Mouse (Mus musculus) hindbrain, embryonic 15.5 days (tissue): Measurements from ENCODE around the gene Fam83e. TPM values are rescaled to one million over a fixed set of nuclear protein-coding genes. Genes with fewer than 3 reads are reported as not detected.

Experiments used
- ATAC-seq: fragments of 200-750 bp; cut with Nextera tagmentation; 2 replicates; pipeline ENCODE4 v1.8.0; 2017; ENCODE audit warnings: low read depth, moderate number of reproducible peaks, moderate TSS enrichment; ENCODE audit not compliant: low FRiP score
- H3K27ac ChIP-seq: fragments of 300-500 bp; sonication (generic); replicated peaks from 2 replicates; pipeline ENCODE4 v1.5.1; 2015; ENCODE audit warnings: mild to moderate bottlenecking, inconsistent platforms
- H3K27me3 ChIP-seq: fragments of 300-500 bp; sonication (generic); 2 replicates; pipeline ENCODE4 v1.6.1; 2015; ENCODE audit warnings: control low read depth, inconsistent platforms
- H3K36me3 ChIP-seq: fragments of 300-500 bp; sonication (generic); 2 replicates; pipeline ENCODE4 v1.6.1; 2015; ENCODE audit warnings: control low read depth, inconsistent platforms
- H3K4me1 ChIP-seq: fragments of 300-500 bp; sonication (generic); replicated peaks from 2 replicates; pipeline ENCODE4 v1.6.1; 2015; ENCODE audit warnings: control low read depth, inconsistent platforms
- H3K4me2 ChIP-seq: fragments of 300-500 bp; sonication (generic); 2 replicates; pipeline ENCODE4 v1.6.1; 2015; ENCODE audit warnings: moderate library complexity, mild to moderate bottlenecking, inconsistent platforms
- H3K4me3 ChIP-seq: fragments of 300-500 bp; sonication (generic); 2 replicates; pipeline ENCODE4 v1.5.1; 2015; ENCODE audit warnings: mild to moderate bottlenecking, inconsistent platforms
- H3K9ac ChIP-seq: fragments of 300-500 bp; sonication (generic); 2 replicates; pipeline ENCODE4 v1.6.1; 2015; ENCODE audit warnings: inconsistent platforms
- H3K9me3 ChIP-seq: fragments of 300-500 bp; sonication (generic); 2 replicates; pipeline ENCODE4 v1.6.1; 2016; ENCODE audit warnings: control low read depth, inconsistent platforms
- WGBS: fragments of 180-500 bp; shearing (Covaris S2); methylation state at CpG from one replicate; pipeline ENCODE4 v1.1.7; 2015; 5-methylcytosine and 5-hydroxymethylcytosine counted together
- polyA plus RNA-seq: library from polyadenylated mRNA; unstranded; fragments of >200 nt; fragmentation: Nextera tagmentation; extraction: Ambion mirVana; gene quantifications from 2 replicates; pipeline ENCODE4 v1.2.1, GENCODE M21; 2015

The Fam83e gene
- polyA plus RNA-seq, 1 experiment from 2014 or later, result 0.57 TPM

DNA sequence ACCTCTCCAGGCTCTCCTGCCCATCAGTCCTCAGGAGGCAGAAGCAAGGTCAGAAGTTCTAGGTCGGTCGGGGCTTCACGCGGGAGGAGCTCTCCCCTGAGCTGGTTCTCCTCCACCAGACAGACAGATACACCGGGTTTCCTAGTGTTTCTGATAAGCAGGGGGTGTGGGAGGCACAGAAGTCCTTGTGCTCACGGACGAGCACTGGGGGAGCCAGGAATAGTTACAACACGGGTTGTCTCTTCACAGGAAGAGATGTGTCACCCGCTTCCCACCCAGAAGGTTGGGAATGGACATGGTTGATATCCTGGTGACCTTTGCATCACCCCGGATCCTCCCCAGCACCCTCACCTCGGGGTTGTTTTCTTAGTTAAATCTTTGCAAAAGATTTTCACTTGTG is 31.2 kb upstream of the Fam83e start:
- no peak overlapping the region for H3K27ac ChIP-seq
- H3K4me1 ChIP-seq, result peaks cover 5% of the 10 kb centered on the region; the same call in 1 of the 2 replicates
- ATAC-seq, result no peak
- H3K4me2 ChIP-seq, result no peak overlapping the region
- no peaks in the 10 kb centered on the region for H3K36me3 ChIP-seq
- no peaks in the 10 kb centered on the region for H3K27me3 ChIP-seq
- H3K9ac ChIP-seq, result no peak overlapping the region
- WGBS, result 82% methylated on average over 11 of the region's 11 CpGs
- no peaks in the 10 kb centered on the region for H3K9me3 ChIP-seq
- H3K4me3 ChIP-seq, result no peak overlapping the region

GRCm38 (mm10) chr7:45692364-45692763 is 28.6 kb upstream of the Fam83e start:
- H3K4me1 ChIP-seq, result no peaks in the 10 kb centered on the region
- no peak overlapping the region for H3K27ac ChIP-seq
- no peak overlapping the region for H3K4me2 ChIP-seq
- H3K4me3 ChIP-seq, result no peak overlapping the region
- H3K27me3 ChIP-seq, result no peaks in the 10 kb centered on the region
- H3K9me3 ChIP-seq, result no peaks in the 10 kb centered on the region
- no peak overlapping the region for H3K9ac ChIP-seq
- H3K36me3 ChIP-seq, result no peaks in the 10 kb centered on the region
- ATAC-seq, result no peak
- 83% methylated on average over 2 of the region's 2 CpGs for WGBS

- no peak within 1 kb of the TSS for H3K27ac ChIP-seq
- no peaks in the 10 kb centered on the region for H3K36me3 ChIP-seq
- no peaks in the 10 kb centered on the region for H3K9me3 ChIP-seq
- peaks cover under 1% of the 10 kb centered on the region; the same call in 1 of the 2 replicates for H3K4me1 ChIP-seq
- H3K4me2 ChIP-seq, result no peak within 1 kb of the TSS
- no peaks in the 10 kb centered on the region for H3K27me3 ChIP-seq
- 89% methylated on average over 50 of the region's 50 CpGs for WGBS
- H3K4me3 ChIP-seq, result no peak within 1 kb of the TSS
- H3K9ac ChIP-seq, result no peak within 1 kb of the TSS
- no peak for ATAC-seq
Observed at GRCm38 (mm10) chr7:45693921-45694591, 27.0 kb upstream of the Fam83e start, which contains the start of gene Sec1. TSS of gene Sec1 (minus strand) at chr7:45694402.

- H3K9ac ChIP-seq, result no peak overlapping the region
- no peak overlapping the region for H3K4me3 ChIP-seq
- no peaks in the 10 kb centered on the region for H3K9me3 ChIP-seq
- no peaks in the 10 kb centered on the region for H3K27me3 ChIP-seq
- no peak overlapping the region for H3K4me2 ChIP-seq
- no peaks in the 10 kb centered on the region for H3K36me3 ChIP-seq
- no peak overlapping the region for H3K27ac ChIP-seq
- H3K4me1 ChIP-seq, result peaks cover 10% of the 10 kb centered on the region
- ATAC-seq, result no peak
- WGBS, result 17% methylated on average over 6 of the region's 6 CpGs
Observed at GRCm38 (mm10) chr7:45695098-45695497, 25.9 kb upstream of the Fam83e start.

GRCm38 (mm10) chr7:45697894-45698293 is 23.1 kb upstream of the Fam83e start:
- Histone ChIP-seq H3K4me3 (no peak overlapping the region), H3K36me3 (no peaks in the 10 kb centered on the region), H3K9me3 (no peaks in the 10 kb centered on the region), H3K9ac (no peak overlapping the region), H3K27ac (no peak overlapping the region), H3K4me2 (no peak overlapping the region), H3K4me1 (peaks cover 32% of the 10 kb centered on the region), H3K27me3 (no peaks in the 10 kb centered on the region)
- no peak for ATAC-seq
- WGBS, result 80% methylated on average over 7 of the region's 7 CpGs

DNA sequence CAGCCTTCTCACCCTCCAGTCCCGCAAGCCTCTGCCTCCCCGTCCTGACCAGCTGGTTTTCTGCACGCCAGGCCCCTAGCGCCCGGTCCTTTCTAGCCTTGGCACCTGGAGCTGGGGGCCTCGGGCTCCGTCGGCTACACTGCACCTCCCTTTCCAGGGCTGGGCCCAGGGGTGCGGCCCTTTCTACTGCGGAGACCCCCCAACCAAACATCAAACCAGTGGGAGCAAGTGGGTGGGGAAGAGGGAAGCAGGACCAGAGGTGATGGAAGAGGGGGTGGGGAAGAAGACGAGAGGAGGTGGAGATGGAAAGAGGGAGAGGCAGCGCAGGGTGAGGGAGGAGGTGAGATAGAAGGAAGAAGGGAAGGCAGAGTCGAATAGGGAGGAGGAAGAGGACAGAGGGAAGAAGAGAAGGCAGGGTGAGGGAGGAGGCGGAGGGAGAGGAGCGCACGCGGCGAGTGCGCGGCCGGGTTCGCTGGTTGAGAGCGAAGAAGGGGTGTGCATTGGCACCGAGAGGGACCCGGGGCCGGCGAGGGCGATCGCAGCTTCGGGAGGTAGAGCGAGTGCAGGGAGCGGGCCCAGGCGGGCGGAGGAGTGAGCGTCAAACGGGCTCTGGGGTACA is 21.4 kb upstream of the Fam83e start, which contains the start of gene Car11:
TSS of gene Car11 (plus strand) at position 321 of the 619 bp plus-strand sequence.
- peaks cover 48% of the 10 kb centered on the region for H3K4me1 ChIP-seq
- ATAC-seq, result no peak
- WGBS, result under 1% methylated on average over 33 of the region's 36 CpGs

GRCm38 (mm10) chr7:45700301-45701015 is 20.6 kb upstream of the Fam83e start:
- peak overlapping the region; percentile 74 for H3K9ac ChIP-seq
- no peaks in the 10 kb centered on the region for H3K27me3 ChIP-seq
- no peaks in the 10 kb centered on the region for H3K9me3 ChIP-seq
- H3K27ac ChIP-seq, result peak overlapping the region; percentile 88
- peak overlapping the region; percentile 53 for H3K4me3 ChIP-seq
- under 1% methylated on average over 19 of the region's 20 CpGs for WGBS
- no peak for ATAC-seq
- H3K36me3 ChIP-seq, result no peaks in the 10 kb centered on the region
- H3K4me1 ChIP-seq, result peaks cover 52% of the 10 kb centered on the region
- H3K4me2 ChIP-seq, result peak overlapping the region; percentile 95

More for the DNA sequence above, 21.4 kb upstream of the Fam83e start, which contains the start of gene Car11:
- Histone ChIP-seq H3K9ac (peak within 1 kb of the TSS; percentile 74), H3K9me3 (no peaks in the 10 kb centered on the region), H3K27me3 (no peaks in the 10 kb centered on the region), H3K36me3 (no peaks in the 10 kb centered on the region), H3K4me2 (peak within 1 kb of the TSS; percentile 95), H3K4me3 (peak within 1 kb of the TSS; percentile 53), H3K27ac (peak within 1 kb of the TSS; percentile 88)

DNA sequence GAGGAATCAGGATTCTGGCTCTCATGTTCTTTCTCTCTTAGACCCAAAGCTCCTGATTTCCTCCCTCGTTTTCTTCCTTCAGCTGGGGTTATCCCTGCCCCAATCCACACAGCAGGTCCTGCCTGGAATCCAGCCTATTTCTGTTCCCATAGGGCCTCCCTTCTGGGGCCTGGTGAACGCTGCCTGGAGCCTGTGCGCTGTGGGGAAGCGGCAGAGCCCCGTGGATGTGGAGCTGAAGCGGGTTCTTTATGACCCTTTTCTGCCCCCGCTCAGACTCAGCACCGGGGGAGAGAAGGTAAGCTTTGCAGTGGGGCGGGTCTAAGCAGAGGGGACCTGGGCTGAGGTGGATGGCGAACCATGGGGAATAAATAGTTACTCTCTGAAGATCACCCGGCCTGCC is 19.9 kb upstream of the Fam83e start:
- peak overlapping the region; percentile 45 for H3K9ac ChIP-seq
- H3K9me3 ChIP-seq, result no peaks in the 10 kb centered on the region
- no peak for ATAC-seq
- H3K36me3 ChIP-seq, result no peaks in the 10 kb centered on the region
- H3K4me3 ChIP-seq, result peak overlapping the region; percentile 53
- H3K4me2 ChIP-seq, result peak overlapping the region; percentile 95
- H3K4me1 ChIP-seq, result peaks cover 58% of the 10 kb centered on the region
- no peaks in the 10 kb centered on the region for H3K27me3 ChIP-seq
- WGBS, result 28% methylated on average over 11 of the region's 11 CpGs
- H3K27ac ChIP-seq, result peak overlapping the region; percentile 88

GRCm38 (mm10) chr7:45701607-45702006 is 19.4 kb upstream of the Fam83e start:
- ATAC-seq, result no peak
- Histone ChIP-seq H3K27me3 (no peaks in the 10 kb centered on the region), H3K9me3 (no peaks in the 10 kb centered on the region), H3K4me1 (peaks cover 63% of the 10 kb centered on the region), H3K4me2 (peak overlapping the region; percentile 95), H3K36me3 (no peaks in the 10 kb centered on the region), H3K9ac (no peak overlapping the region), H3K4me3 (peak overlapping the region; percentile 53; the same call in 1 of the 2 replicates), H3K27ac (no peak overlapping the region)
- WGBS, result 88% methylated on average over 11 of the region's 11 CpGs

- no peak for ATAC-seq
- Histone ChIP-seq H3K36me3 (no peaks in the 10 kb centered on the region), H3K27me3 (no peaks in the 10 kb centered on the region), H3K9me3 (no peaks in the 10 kb centered on the region), H3K4me3 (no peak overlapping the region), H3K4me2 (0 out of 2 replicates have a peak overlapping the region, but pooled peaks have one; percentile 98), H3K9ac (no peak overlapping the region), H3K27ac (no peak overlapping the region), H3K4me1 (peaks cover 71% of the 10 kb centered on the region)
- 91% methylated on average over 11 of the region's 11 CpGs for WGBS
Observed at GRCm38 (mm10) chr7:45702316-45702715, 18.7 kb upstream of the Fam83e start.

DNA sequence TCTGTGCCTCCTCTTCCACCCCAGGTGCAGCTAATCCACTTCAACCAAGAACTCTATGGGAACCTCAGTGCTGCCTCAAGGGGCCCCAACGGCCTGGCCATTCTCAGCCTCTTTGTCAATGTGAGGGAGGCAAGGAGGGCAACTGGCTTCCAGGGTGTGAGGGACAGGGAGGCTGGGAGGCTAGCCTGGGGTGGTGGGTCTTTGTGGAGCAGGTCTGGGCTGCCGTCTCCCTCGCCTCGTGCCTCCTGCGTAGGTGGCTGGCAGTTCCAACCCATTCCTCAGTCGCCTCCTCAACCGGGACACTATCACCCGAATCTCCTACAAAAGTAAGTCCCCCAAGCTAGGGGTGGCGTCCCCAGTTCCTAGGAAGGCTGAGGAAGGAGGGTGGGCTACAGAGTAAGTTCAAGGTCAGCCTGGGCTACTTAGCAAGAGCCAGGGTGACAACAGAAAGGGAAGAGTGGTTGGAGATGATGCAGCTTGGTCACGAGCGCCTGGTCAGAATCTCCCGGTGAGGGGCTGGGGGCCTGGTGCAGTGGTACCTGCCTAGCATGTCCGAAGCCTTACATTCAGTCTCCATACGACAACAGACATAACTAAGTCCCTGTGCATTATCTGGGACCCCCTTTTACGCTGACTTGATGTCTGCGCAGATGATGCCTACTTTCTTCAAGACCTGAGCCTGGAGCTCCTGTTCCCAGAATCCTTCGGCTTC is 18.0 kb upstream of the Fam83e start:
- H3K4me3 ChIP-seq, result peak overlapping the region; percentile 61
- peak overlapping the region; percentile 89 for H3K27ac ChIP-seq
- H3K9me3 ChIP-seq, result no peaks in the 10 kb centered on the region
- H3K4me1 ChIP-seq, result peaks cover 77% of the 10 kb centered on the region
- no peaks in the 10 kb centered on the region for H3K36me3 ChIP-seq
- no peaks in the 10 kb centered on the region for H3K27me3 ChIP-seq
- WGBS, result 93% methylated on average over 17 of the region's 17 CpGs
- no peak overlapping the region for H3K9ac ChIP-seq
- peak overlapping the region; percentile 98 for H3K4me2 ChIP-seq
- no peak for ATAC-seq
